Mouse (Mus musculus) right cerebral cortex, postnatal 36 days (tissue): Measurements from ENCODE around the gene Reck.
A peak's percentile ranks its signal among the peaks of the same experiment; 100 is the strongest.

Experiments
- DNase-seq, 2 experiments: peaks; one replicate each; pipeline ENCODE4 v3.0.0; 2022; ENCODE audit warnings: low spot score in 2 of 2, mixed read lengths in 1 of 2

Reck gene

DNA sequence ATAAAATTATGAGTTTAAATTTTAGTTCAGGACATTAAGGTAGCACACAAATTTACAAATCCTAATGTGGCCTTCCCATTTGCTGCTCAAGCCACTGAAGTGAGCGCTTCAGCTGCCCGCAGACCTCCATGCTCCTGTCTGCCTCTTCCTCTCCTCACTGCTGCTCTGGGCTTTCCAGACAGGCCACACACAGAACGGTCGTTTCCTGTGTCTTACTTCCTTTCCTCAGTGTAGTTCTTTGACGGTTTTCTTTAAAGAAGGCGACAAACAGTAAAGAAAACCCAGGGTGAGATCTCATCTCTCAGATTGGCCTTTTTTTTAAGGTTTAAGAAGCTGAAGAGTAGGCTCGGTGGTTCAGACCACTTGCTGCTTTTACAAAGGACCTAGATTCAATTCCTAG is 28.4 kb downstream of the Reck start:
- DNase-seq, result no peak

DNA sequence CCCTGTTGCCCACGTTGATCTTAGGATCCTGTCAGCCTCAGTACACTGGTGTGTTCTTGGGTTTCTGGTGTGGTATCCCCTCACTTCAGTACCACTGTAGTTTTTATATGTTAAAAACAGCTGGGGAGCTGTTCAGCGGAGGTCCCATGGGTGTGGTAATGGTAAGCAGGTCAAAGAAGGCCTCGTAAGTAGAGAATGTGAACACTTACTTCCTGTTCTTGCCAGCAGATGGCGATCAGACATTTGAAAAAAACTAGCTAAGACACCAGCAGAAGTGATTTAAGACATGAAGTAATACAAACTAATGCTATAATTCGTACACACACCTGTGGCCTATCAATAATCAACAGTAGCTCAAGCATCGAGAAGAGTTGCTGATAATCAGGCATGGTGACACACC is 31.1 kb downstream of the Reck start:
- peak; percentile 19 to 30 for DNase-seq

DNA sequence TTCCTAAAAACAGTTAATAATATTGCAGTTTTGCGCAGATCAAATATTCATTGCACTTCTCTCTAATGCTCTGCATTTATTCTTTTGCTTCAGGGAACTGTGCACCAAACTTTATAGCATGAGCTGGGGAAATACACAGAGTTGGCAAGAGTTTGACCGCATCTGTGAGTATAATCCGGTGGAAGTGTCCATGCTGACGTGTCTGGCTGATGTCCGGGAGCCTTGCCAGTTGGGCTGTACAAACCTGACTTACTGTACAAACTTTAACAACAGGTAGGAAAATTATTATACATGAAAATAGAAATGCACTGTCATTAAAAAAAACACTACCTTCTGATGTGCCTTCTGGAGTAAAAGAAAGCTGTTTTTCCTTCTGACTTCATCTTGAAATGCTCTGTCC is 42.9 kb downstream of the Reck start:
- DNase-seq, result no peak

DNA sequence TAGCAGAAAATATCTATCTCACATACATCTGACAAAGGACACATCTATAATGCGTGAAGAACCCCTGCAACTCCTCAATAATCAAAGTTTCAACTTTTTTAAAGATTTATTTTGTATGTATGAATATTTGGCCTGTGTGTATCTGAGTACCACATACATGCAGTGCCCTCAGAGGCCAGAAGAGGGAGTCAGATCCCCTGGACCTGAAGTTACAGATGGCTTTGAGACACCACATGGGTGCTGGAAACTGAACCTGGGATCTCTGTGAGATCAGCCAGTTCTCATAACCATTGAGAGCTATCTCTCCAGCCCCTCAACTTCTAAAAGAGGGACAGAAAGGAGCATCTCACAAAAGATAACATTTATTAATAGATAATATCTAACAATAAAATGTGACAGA is 45.3 kb downstream of the Reck start:
- DNase-seq, result no peak

DNA sequence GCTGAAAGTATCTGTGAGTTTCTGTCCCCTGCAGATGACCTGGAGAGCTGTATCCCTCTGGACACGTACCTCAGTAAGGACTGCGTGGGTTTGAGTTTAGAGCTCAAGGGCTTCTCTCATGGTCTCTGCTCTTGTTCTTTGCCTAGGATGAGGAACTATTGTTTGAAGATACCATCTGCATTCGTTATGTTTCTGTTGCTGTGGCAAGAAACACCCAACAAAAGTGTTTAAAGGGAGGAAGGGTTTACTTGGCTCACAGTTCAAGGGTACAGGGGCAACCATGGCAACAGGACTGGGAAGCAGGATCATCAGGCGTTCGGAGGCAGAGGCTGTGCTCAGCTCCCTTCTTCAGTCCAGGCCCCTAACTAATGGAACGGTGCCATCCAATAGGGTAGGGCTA is 49.8 kb downstream of the Reck start:
- no peak for DNase-seq

DNA sequence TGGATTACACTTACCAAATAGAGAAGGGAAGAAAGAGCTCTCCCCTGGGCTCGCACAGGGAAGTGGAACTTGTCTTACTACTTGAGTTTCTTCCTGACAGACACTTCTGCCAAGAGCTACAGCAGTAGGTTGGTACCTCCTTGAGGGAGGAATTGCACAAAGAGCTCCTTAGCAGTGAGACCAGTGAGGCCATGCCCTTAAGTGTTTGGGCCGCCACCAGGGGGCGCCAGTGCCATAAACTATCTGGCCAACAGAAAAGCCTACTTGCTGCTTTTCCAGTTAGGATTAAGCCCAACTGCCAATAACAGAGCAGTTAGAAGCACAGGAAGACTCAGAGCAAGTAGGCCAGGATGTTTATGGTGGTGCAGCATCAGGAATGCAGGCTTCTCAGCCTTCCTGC is 50.4 kb downstream of the Reck start:
- peak; percentile 60 to 69 for DNase-seq

DNA sequence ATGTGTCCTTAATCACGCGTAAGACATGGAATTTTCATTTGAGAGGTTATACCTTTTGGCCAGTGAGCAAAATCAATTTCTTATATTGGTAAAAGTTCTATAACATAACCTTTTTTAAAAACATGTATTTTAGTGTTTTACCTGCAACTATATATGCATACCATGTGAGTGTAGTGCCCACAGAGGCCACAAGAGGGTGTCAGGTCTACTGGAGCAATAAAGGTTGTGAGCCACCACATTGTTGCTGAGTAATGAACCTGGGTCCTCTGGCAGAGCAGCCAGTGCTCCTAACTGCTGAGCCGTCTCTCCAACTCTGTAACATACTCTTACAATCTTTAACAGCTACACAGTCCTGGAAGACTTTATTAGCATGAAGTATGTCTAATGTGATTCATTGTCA is 52.5 kb downstream of the Reck start:
- no peak for DNase-seq

DNA sequence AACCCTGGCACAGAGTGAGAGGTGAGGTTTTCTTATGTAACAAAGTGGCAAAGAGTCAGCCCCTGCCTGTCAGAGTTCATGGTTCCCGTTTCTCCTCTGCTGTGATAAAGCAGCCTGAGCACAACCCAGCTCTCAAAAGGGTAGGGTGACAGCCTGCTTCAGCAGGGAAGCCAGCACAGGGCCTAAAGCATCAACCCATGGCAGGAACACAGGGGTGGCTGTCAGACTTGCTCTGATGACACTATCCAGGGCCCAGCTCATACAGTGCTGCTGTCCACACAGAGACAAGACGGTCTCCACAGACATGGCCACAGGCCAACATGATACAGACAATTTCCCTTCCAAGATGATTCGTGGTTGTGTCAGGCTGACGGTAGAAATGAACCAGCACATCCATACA is 56.5 kb downstream of the Reck start:
- no peak for DNase-seq

DNA sequence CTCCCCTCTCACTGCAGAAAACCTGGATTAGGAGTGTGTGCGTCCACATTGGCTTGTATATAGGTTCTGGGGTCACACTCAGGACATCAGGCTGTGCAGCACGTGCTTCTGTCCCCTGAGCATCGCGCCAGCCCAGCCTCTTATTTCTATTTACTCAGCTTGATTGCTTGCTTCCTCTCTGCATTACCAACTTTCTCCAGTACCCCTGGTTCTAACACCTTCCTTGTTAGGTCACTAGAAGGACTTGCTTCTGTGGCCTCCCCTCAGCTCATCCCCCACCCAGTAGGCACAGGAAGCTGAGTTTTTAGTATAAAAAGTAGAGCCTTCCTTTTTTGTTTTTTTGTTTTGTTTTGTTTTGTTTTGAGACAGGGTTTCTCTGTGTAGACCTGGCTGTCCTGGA is 60.9 kb downstream of the Reck start:
- DNase-seq, result no peak

DNA sequence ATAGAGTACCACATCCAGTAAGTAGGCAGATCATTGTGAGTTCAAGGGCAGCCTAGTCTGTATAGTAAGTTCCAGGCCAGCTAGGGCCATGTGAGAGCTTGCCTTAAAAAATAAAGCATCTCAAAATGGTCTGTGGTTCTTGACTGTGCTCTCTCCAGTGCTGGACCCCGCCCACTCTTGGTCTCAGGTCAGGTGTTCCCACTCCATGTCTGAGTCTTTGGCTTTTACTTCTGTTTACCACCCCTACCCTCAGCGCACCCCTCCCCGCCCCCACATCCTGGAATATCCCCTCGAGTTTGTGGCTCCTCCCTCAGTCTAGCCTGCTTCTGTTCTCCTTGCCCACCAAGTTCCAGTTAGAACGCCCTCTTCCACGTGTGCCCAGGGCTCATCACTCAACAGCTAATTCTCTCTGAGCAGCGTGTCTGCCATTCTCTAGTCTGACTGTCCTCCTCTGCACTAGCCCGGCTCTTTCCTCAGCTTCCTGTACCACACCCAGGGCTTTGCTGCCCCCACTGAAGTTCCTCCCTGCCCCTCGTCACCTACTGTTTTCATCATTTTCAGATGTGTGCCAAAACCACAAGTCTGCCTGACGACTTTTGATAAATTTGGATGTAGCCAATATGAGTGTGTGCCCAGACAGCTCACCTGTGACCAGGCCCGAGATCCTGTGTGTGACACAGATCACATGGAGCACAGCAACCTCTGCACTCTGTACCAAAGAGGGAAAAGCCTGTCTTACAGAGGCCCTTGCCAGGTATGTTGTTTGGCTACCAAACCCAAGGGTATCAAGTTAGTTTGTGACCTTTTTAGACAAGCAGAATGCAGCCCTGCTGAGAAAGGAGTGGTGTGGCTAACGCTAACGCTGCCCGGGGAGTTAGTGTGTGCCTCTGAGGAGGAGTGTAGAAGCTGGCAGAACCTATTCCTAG is 61.7 kb downstream of the Reck start:
- no peak for DNase-seq

DNA sequence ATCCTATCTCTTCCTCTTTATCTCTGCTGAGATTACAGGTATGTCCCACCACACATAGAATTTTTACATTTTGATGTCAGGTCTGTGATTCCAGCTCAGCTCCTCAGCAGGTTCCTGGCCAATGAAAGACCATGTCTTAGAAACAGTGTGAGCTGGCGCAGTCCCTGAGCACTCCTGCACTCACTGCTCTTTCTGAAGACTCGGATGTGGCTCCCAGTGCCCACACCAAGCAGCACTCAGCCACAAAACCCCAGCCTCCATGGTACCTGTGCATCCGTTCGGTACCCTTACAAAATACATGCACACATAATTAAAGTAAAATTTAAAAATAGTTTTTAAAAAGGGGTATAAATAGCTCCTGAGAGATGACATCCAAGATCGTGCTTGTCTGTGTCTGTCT is 66.0 kb downstream of the Reck start:
- DNase-seq, result no peak

DNA sequence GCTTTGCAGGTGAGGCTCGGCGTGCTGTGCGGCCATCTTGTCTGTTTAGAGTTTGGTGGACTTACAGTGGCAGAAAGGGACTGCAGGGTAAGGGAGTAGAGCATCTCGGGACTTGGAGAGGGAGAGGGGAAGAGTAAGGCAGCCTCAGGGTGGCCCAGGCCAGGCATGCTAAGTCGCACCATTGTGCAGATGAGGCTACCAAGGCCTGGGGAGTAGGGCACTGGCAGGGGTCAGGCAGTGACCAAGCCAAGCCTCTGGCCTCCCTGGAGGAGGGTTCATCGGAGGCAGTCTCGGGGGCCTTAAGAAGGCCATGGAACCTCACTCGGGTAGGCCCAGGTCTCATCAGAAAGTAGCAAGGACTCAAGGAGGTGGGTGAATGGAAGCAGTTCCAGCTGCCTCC is 67.1 kb downstream of the Reck start:
- DNase-seq, result no peak

DNA sequence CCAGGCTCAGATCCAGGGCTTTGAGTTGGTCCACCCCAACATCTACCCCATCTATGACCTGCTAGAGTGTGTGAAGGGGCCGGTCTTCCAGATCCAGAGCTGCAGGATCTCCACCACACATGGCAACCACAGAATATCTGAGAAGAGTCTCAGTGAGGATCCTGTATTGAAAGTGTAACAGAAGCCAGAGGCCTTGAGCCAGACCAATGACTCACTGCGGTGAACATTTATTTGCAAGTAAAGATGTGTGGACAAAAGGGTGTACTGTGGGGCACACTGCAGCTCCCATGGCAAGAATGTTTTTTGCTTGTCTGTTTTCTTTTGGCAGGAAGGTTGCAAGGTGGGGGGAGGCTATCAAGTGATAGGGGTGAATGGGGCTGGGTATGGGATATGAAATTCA is 72.2 kb downstream of the Reck start:
- no peak for DNase-seq

DNA sequence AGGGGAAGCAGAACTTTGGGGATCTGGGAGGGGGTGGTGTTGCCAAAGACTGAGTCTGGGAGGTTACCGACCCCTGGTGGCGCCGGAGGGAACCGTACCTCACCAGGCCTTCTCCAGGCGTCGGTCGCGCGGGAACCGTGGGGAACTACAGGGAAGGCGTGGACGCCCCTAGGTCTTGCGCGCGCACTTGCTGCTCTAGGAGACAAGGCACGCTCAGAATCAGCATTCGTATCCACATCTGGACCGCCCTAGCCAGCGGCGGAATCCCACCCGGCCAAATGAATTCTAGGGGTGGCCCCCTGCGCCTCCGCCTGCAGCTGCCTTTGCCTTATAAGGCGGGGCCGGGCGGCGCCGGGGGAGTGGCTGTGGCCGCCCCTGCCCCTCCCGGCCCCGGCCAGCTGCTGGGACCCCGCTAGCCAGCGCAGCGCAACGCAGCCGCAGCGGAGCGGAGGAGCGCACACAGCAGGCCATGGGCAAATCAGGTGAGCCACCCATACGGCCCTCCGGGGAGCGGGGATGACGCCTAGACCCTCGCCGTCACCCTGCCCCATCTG is 82.0 kb downstream of the Reck start, which contains the start of gene Glipr2:
Gene Glipr2, plus strand, starts transcription at position 110 of the 554 bp plus-strand sequence.
- DNase-seq, result peak; percentile 28 to 32

DNA sequence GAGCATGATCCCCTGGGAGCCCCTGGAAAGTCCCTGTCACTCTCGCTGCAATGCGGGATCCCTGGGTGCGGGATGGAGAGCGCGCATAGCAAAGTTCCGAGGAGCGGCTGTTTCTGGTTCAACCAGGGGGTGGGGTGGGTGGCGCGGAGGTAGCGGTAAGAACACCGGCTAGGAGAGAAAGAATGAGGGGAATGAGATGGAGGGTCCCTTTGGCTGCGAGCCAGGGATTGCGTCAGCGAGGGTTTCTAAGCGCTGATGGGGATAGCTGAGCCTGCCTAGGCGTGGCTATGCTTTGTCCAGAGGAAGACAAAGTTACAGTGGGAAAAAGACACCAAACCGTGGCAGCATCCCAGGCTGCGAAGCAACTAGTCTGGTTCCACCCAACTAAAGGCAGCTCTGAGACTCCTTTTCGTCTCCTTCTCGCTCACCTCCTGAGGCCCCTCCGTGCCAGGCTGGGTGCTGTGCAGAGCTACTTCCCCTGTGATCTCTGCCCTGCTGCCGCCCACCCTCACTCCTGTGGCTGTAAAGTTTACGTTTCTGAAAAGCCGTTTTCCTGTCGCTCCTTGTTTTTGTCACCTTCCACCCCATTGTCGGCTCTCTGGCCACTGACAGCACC is 82.6 kb downstream of the Reck start:
- DNase-seq, result peak in 1 of 2 experiments; percentile 9

DNA sequence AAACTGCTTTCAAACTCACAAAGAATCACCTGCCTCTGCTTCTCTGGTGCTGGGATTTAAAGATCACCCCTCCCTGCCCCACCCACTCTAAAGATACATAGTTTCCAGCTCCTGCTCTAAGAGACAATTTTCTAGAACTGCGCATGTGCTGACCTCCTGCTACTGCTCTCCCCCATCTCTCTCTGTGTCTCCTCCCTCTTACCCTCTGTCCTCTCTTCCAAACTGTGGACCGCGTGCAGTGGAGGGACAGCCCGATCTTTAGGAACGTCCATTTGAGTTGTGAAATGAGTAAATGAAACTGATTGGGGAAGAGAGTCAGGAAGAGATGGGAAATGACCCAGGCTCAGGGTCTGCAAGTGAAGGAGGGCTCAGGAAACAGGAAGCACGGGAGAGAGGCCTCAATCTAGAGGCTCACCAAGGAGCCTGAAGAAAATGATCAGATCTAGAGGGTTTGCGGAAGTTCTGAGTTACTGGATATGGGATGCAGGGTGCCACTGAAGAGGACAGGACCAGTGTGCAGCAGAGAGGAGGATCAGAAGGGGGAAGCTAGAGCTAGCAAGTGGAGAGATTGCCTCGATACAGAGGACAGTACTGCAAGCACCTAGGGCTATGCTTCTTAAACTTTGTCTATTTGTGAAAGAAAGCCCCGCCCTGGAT is 84.3 kb downstream of the Reck start:
- no peak for DNase-seq

DNA sequence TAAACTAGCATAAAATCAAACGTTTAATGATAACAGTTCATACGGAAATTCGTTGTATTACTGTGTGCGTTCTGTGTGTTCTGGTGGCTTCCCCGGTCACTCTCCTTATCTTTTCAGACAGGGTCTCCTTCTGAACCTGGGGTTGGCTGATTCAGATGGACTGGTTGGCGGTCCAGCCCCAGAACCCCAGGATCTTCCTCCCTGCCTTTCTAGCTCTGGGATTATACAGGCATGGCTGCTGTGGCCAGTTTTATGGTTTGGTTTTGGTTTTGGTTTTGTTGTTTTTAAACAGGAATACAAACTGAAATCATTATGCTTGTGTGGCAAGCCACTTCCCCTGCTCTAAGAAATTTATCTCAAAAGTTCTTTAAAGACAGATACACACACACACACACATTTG is 84.9 kb downstream of the Reck start:
- DNase-seq, result no peak

DNA sequence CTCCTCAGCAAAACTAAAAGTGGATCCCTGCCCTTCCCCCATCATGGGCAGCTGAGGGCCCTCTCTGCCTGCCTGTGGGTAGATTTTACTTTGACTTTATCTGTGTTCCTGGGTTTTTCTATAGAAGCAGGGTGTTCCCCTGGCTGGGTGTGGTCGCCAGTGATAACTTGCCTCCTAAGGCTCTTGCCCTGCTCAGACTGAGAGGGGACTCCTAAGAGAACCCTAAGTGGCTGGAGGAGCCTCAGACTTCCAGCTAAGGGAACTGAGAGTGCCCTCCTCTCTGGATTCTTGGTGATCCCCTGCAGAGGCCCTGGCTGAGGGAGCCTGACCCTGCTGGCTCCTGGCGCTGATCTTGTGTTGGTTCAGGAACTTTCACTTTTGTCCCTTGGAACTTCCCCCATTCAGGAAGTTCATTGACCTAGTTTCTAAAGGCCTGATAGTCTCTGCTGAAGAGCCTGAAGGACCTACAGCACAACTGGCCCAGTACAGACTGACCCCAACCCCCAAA is 89.0 kb downstream of the Reck start:
- no peak for DNase-seq

DNA sequence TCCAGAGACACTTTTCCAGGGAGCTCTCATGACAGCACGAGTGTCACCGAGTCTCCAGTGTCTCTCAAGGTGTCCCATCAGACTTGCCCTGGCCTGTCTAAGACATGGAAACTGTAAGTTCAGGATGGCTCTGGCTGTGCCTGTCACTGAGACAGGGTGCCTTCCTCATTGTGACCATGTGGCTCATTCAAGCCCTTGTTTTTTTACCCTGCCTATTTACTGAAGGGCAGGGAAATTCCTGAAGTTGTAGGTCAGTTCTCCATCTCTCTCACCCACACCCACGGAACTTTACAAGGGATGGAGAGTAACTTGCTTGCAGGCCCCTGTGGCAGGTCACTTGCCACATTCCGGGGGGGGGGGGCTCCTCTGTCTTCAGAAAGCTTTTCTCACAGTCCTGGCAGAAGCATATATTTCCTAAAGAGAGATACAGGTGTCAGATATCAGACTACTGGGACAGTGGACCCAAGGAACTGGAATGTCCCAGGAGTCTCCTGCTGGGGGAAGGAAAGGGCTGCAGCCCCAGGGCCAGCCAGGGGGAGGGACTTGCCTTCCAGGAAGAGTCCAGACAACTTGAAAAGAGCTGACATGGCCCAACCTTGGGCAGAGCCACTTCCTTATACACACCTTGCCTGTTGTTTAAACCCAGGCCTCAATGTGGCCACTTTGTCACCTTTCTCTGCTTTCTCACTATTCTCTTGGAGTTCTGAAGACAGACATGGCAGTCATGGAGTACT is 89.8 kb downstream of the Reck start:
- no peak for DNase-seq

DNA sequence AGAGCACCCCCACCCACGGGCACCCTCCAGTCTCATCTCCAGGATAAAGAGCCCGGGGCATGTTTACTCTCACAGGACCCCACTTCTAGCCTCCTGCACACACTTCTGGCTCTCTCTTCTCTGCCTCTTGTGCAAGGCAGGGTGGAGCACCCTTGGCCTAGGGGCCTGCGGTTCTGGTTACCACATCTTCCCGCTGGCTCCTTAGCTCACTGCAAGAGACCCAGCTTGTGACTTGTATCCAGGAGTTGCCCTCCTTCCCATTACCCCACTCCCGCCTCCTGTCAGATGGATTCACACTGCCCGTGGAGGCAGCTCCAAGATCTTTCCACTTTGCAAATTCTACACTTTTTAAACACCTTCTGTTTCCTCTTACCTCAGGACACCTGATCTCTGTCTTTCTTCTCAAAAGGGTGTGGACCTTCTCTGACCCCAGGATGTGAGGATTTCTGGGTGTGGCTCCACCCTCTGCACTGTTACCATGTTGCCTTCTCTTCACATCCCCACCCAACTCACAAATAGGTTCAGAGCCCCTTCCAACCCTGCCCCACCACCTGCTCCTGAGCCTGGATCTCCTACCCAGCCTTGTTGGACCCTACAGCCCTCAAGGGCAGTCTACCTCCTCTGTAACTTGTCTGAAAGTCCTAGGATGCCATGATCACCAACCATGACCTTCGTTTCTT is 90.7 kb downstream of the Reck start:
- no peak for DNase-seq

DNA sequence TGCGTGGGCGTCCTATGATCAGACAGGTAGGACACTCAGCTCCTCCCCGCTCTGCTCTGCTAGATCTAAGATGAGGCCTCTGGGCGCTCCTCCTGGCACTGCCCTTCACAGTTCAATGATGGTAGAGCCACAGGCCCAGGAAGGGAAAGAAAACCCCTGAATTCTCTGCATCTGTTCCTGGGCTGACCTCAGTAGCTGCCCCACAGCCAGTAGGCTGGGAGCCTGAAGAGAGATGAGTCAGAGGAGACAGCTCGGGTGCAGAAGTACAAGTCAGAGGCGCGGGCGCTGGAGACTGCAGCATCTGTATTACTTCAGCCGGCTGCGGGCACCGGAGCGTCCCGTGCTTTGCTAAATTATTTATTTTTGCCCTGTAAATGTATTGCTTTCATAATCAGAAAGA is 93.3 kb downstream of the Reck start:
- DNase-seq, result peak; percentile 28 to 29
